Mouse (Mus musculus) liver, adult 10 weeks (tissue): ENCODE results near the gene Ppp3cb. TPM values are rescaled to one million over a fixed set of nuclear protein-coding genes. Genes with fewer than 3 reads are reported as not detected.

ENCODE experiments used
- polyA plus RNA-seq: library from polyadenylated mRNA; stranded (reverse); fragments of 350-450 nt; fragmentation: Illumina TruSeq; extraction: RNeasy Lipid Tissue Mini Kit (QIAGEN cat#74804); gene quantifications from one replicate; pipeline ENCODE4 v1.2.3, GENCODE M21; 2014; ENCODE audit warnings: low read depth, low replicate concordance

The Ppp3cb gene
- 62.6 TPM for polyA plus RNA-seq

DNA sequence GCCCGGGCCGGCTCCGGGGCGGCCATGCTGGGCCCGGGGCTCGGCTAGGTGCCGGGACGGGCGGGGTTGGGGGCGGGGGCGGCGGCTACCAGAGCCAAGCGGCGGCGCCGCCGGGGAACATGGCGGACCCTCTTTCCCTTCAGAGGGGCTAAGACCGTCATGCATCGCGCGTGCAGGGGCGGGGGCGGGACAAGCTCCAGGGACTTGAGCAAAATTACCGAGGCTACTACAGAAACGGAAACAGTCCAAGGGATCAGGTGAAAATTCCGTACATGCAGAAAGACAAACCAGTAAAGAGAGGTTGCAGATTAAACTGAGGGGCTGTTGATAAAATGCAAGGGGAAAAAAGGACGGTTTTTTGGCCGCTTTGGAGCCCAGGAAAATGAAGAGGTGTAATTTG lies at the start of gene Ppp3cb:
Ppp3cb (minus strand) TSS at position 159 of the 400 bp plus-strand sequence.

DNA sequence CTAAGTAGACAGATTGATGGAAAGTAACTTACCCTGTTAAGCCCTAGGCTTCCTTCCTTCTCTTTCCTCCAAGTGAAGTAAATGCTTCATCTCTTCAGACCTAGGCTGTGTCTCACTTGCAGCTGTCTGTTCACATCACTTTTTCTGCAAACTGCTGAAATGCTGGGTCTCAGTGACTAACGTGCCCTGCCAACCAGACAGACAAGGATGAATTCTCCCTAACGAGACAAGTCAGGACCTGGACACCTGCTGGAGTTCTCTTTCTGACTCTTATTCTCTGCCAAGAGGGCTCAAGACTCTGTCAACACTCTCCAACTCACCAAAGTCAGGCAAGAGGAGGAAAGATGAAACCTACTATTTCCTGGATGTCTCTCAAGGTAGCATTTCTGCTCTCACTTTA lies 49.8 kb downstream of the Ppp3cb start, which contains the start of gene Mss51:
Mss51 (minus strand) TSS at position 299 of the 400 bp plus-strand sequence.

DNA sequence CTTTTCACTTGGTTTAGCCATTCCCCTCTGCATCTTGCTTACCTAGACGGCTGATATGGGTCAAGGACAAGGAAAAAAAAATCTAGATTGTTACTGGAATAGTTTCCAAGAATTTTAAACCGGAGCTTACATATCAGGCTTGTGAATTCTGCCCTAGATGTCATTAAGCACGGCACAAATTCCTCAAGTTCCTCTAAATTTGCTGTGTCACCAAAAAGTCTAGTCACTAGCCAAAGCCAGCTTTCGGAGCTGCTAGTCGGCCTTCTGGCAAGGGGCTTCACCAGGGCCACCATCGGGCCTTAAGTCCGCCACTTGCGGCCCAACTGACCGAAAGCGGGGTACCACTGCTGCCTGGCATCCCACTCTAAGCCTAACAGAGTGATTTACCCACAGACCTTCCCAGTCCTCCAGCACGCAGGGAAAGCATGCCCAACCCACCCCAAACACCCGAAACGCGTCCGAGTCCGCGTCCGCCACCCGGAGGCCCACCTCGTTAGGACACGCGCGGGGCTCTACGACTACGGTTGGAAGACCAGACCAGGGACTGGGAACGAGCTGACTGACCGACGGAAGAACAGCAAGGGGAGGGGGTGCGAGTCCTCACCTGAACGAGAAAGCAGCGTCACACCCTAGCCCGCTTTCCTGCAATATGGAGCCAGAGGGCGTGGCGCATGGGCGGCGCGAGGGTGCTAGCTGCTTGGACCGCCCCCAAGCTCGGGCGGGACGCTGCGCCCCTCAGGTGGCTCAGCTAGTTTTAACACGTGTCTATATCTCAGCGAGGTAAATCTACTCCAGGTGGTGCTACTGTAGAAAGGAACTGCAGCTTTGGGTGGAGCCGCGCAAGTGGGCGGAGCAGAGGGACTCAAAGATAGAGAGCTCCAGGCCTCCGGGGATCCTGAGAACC lies 66.8 kb downstream of the Ppp3cb start, which contains the start of gene Anxa7:
Anxa7 (minus strand) TSS at position 843 of the 904 bp plus-strand sequence.

DNA sequence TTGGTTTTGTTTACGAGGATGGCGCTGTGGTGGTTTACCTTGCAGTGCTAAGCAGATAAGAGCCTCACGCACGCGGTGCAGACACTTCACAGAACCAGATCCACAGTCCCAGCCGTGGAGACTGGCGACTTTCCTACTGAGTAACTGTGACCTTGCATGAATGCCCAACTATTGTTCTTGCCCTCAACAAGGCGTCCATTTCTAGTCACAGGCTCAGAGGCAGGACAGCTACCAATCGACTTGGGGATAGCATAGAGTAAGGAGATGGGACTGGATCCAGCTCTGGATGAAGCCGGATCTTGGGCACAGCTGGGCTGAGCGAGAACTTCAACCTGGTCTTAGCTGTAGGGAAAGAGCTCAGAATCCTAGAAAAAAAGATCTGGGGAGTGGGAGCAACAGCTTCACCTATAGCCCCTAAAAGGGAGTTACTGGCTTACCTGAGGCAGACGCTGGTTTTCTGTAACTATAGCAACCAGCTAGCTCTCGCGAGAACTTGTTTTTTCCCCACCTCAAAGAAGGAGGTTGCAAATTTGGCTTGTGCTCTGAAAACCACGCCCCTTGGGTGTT lies 94.5 kb downstream of the Ppp3cb start, which contains the start of gene Cfap70:
Cfap70 (minus strand) TSS at position 462 of the 567 bp plus-strand sequence.

Other genes starting within 250 kb of the Ppp3cb start
- 15.5 TPM for gene Ecd, start 198.5 kb downstream of the Ppp3cb start, polyA plus RNA-seq
- gene Fam149b, start 198.4 kb downstream of the Ppp3cb start, polyA plus RNA-seq, result 18.3 TPM
- 14.9 TPM for gene Dnajc9, start 157.7 kb downstream of the Ppp3cb start, polyA plus RNA-seq
- gene Mrps16, start 152.9 kb downstream of the Ppp3cb start, polyA plus RNA-seq, result 10.7 TPM
- gene Cfap70, start 94.3 kb downstream of the Ppp3cb start, polyA plus RNA-seq, result not detected
- gene Anxa7, start 66.4 kb downstream of the Ppp3cb start, polyA plus RNA-seq, result 69.3 TPM
- 0.82 TPM for gene Mss51, start 49.7 kb downstream of the Ppp3cb start, polyA plus RNA-seq
- gene Usp54, start 94.5 kb upstream of the Ppp3cb start, polyA plus RNA-seq, result 1.6 TPM
- gene Myoz1, start 110.0 kb upstream of the Ppp3cb start, polyA plus RNA-seq, result not detected
- not detected for gene Synpo2l, start 121.8 kb upstream of the Ppp3cb start, polyA plus RNA-seq
- 32.9 TPM for gene Sec24c, start 127.7 kb upstream of the Ppp3cb start, polyA plus RNA-seq
- gene Fut11, start 148.4 kb upstream of the Ppp3cb start, polyA plus RNA-seq, result 5.9 TPM
- gene Chchd1, start 156.4 kb upstream of the Ppp3cb start, polyA plus RNA-seq, result 86.8 TPM
- gene Zswim8, start 161.0 kb upstream of the Ppp3cb start, polyA plus RNA-seq, result 3.9 TPM
- 3.9 TPM for gene Ndst2, start 188.0 kb upstream of the Ppp3cb start, polyA plus RNA-seq
- 7.2 TPM for gene Camk2g, start 247.5 kb upstream of the Ppp3cb start, polyA plus RNA-seq